Mouse (Mus musculus) lung, postnatal 0 days (tissue): Measurements from ENCODE around the gene Hipk2. TPM values are rescaled to one million over a fixed set of nuclear protein-coding genes. Genes with fewer than 3 reads are reported as not detected.

Experiments
- ATAC-seq: fragments of 200-750 bp; cut with Nextera tagmentation; 2 replicates; pipeline ENCODE4 v1.8.0; 2017; ENCODE audit warnings: moderate library complexity
- DNase-seq: peaks from one replicate; pipeline ENCODE4 v3.0.0-alpha.2; 2016; ENCODE audit warnings: low spot score
- H3K27ac ChIP-seq: fragments of 300-500 bp; sonication (generic); 2 replicates; pipeline ENCODE4 v1.5.1; 2014; ENCODE audit warnings: antibody characterized with exemption, mild to moderate bottlenecking, low read length, mixed read lengths
- H3K27me3 ChIP-seq: fragments of 300-500 bp; sonication (generic); replicated peaks from 2 replicates; pipeline ENCODE4 v1.6.1; 2014; ENCODE audit warnings: low read length, mixed read lengths; ENCODE audit not compliant: insufficient read depth
- H3K36me3 ChIP-seq: fragments of 300-500 bp; sonication (generic); 2 replicates; pipeline ENCODE4 v1.6.1; 2014; ENCODE audit warnings: low read length, mixed read lengths; ENCODE audit not compliant: insufficient read depth
- H3K4me1 ChIP-seq: fragments of 300-500 bp; sonication (generic); 2 replicates; pipeline ENCODE4 v1.6.1; 2014; ENCODE audit warnings: antibody characterized with exemption, low read depth, low read length, mixed read lengths; ENCODE audit not compliant: insufficient read depth
- H3K4me2 ChIP-seq: fragments of 300-500 bp; sonication (generic); replicated peaks from 2 replicates; pipeline ENCODE4 v1.6.1; 2014; ENCODE audit warnings: low read depth, mild to moderate bottlenecking, low read length, moderate library complexity, mixed read lengths
- H3K4me3 ChIP-seq: fragments of 300-500 bp; sonication (generic); 2 replicates; pipeline ENCODE4 v1.5.1; 2014; ENCODE audit warnings: low read depth, low read length
- H3K9ac ChIP-seq: fragments of 300-500 bp; sonication (generic); replicated peaks from 2 replicates; pipeline ENCODE4 v1.6.1; 2014; ENCODE audit warnings: low read depth, mild to moderate bottlenecking
- H3K9me3 ChIP-seq: fragments of 300-500 bp; sonication (generic); 2 replicates; pipeline ENCODE4 v1.6.1; 2016; ENCODE audit warnings: low read length, mixed read lengths
- CTCF ChIP-seq: IDR thresholded peaks from 2 replicates; pipeline ENCODE4 v1.5.1; 2016; ENCODE audit warnings: antibody characterized with exemption, mild to moderate bottlenecking
- EP300 ChIP-seq: IDR thresholded peaks from 2 replicates; pipeline ENCODE4 v1.6.1; 2016; ENCODE audit warnings: antibody characterized with exemption, mild to moderate bottlenecking, control low read depth
- WGBS: fragments of 180-500 bp; shearing (Covaris S2); extraction: QIAGEN DNeasy Blood & Tissue Kit; methylation state at CpG from one replicate; pipeline ENCODE4 v1.1.7; 2014; 5-methylcytosine and 5-hydroxymethylcytosine counted together
- polyA plus RNA-seq: library from polyadenylated mRNA; unstranded; fragments of >200 nt; fragmentation: Nextera tagmentation; extraction: Ambion mirVana; gene quantifications from 2 replicates; pipeline ENCODE4 v1.2.1, GENCODE M21; 2015

The Hipk2 gene
- polyA plus RNA-seq, 1 experiment from 2014 or later = 18.4 TPM

- ATAC-seq (peak; percentile 56), DNase-seq (no peak)
- H3K36me3 ChIP-seq = no peaks in the 10 kb centered on the region
- no peak overlapping the region for H3K27ac ChIP-seq
- no peak overlapping the region for H3K4me3 ChIP-seq
- peak; percentile 71 for TF ChIP-seq EP300
- no peak for TF ChIP-seq CTCF
- no peak overlapping the region for H3K4me2 ChIP-seq
- H3K9me3 ChIP-seq = no peaks in the 10 kb centered on the region
- peaks cover 2% of the 10 kb centered on the region; the same call in 1 of the 2 replicates for H3K4me1 ChIP-seq
- no peak overlapping the region for H3K9ac ChIP-seq
- H3K27me3 ChIP-seq = no peaks in the 10 kb centered on the region
Observed at GRCm38 (mm10) chr6:38778887-38779286, 97.1 kb downstream of the Hipk2 start.

DNA sequence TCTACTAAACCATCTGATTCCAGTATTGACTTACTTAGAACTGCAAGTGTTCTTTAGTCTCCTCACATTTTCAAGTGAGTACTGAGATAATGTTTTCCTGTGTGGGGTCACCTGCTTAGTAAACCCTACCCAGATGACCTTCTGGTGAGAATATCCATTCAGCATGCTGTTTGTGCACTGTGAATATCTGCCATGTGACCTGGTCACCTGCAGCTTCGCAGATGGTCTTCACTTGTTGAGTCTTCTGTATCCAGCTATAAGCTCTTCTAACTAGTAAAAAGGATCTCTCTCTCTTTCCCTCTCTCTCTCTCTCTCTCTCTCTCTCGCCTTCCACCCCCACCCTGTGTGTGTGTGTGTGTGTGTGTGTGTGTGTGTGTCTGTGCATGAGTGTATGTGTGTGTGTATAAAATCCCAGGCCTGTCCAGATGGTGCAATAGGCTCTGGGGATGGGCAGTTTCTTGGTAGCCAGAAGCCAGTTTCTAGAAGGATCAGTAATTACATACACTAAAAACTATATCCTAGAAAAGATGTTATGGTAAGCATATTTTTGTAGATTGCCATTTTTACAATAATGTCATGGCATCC, 99.9 kb downstream of the Hipk2 start:
- Histone ChIP-seq H3K36me3 (no peaks in the 10 kb centered on the region), H3K4me2 (no peak overlapping the region), H3K9me3 (no peaks in the 10 kb centered on the region), H3K9ac (no peak overlapping the region), H3K4me3 (no peak overlapping the region), H3K27ac (no peak overlapping the region), H3K4me1 (peaks cover 10% of the 10 kb centered on the region; the same call in 1 of the 2 replicates), H3K27me3 (no peaks in the 10 kb centered on the region)
- 85% methylated on average over 2 of the region's 2 CpGs for WGBS
- no peak for TF ChIP-seq CTCF
- ATAC-seq = no peak
- no peak for DNase-seq

- Histone ChIP-seq H3K4me1 (peaks cover 25% of the 10 kb centered on the region; the same call in 1 of the 2 replicates), H3K36me3 (no peaks in the 10 kb centered on the region), H3K27ac (peak overlapping the region; percentile 83), H3K4me3 (no peak overlapping the region), H3K9ac (no peak overlapping the region), H3K4me2 (no peak overlapping the region), H3K27me3 (no peaks in the 10 kb centered on the region), H3K9me3 (no peaks in the 10 kb centered on the region)
- no peak for TF ChIP-seq CTCF
- peak; percentile 90 for TF ChIP-seq EP300
- DNase-seq (peak; percentile 83), ATAC-seq (peak; percentile 76)
- WGBS = 42% methylated on average over 7 of the region's 7 CpGs
Observed at GRCm38 (mm10) chr6:38772836-38773518, 103.0 kb downstream of the Hipk2 start.

DNA sequence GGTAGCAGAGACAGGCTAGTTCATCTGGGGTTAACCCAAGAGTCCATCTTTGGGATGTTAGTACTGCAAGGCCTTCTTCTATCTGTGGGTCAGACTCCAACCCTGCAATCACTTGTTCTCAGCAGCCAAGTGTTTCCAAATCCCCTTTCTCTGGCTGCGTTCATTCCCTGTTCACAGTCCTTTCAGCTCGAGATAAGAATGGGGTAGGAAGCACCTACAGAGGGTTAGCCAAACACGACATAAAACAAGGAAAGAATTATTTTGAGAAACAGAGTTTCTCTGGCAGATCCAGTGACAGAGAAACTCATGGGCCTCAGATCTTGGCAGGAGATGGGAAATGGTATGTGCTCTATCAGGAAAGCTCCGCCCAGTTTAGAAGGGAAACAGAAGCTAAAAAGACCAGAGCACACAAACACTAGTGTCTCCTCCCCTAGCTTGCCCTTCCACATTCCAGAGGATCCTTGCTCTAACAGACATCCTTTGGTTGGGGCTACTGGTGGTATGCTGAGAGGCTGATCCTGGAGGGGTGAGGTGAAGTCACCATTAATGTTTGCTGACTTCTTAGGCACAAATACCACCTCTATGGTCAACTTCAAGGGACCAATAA, 104.8 kb downstream of the Hipk2 start:
- DNase-seq = peak; percentile 89
- WGBS = 11% methylated on average over 4 of the region's 4 CpGs
- H3K4me2 ChIP-seq = no peak overlapping the region
- no peak overlapping the region for H3K4me3 ChIP-seq
- H3K9me3 ChIP-seq = no peaks in the 10 kb centered on the region
- H3K9ac ChIP-seq = no peak overlapping the region
- H3K27ac ChIP-seq = peak overlapping the region; percentile 83
- H3K4me1 ChIP-seq = peaks cover 25% of the 10 kb centered on the region; the same call in 1 of the 2 replicates
- 0 out of 2 replicates have a peak, but pooled peaks cover 6% of the 10 kb centered on the region for H3K36me3 ChIP-seq
- ATAC-seq = peak; percentile 79
- H3K27me3 ChIP-seq = no peaks in the 10 kb centered on the region
- TF ChIP-seq EP300 (peak; percentile 89), CTCF (no peak)

DNA sequence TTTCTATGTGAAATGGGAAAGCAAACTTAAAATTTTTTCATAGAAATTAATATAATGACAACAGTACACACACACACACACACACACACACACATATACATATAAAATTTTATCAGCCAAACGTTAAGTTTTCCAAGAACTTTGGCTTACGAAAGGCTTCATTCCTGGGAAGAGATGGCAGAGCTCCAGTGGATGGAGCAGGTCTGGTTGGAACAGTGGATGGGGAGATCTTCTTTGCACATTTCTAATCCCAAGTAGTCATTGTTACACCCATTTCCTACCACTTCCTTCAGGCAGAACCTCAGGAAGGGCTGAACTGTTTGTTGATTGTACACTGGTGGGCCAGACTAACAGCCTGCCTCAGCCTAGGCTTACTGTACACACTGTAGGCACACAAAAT, 106.3 kb downstream of the Hipk2 start:
- no peak overlapping the region for H3K4me2 ChIP-seq
- TF ChIP-seq EP300 (peak; percentile 77), CTCF (no peak)
- no peaks in the 10 kb centered on the region for H3K9me3 ChIP-seq
- peak; percentile 41 for DNase-seq
- 33% methylated on average over 2 of the region's 2 CpGs for WGBS
- peaks cover 28% of the 10 kb centered on the region; the same call in 1 of the 2 replicates for H3K4me1 ChIP-seq
- 0 out of 2 replicates have a peak, but pooled peaks cover 6% of the 10 kb centered on the region for H3K36me3 ChIP-seq
- no peak overlapping the region for H3K4me3 ChIP-seq
- H3K27ac ChIP-seq = peak overlapping the region; percentile 62
- no peak overlapping the region for H3K9ac ChIP-seq
- no peaks in the 10 kb centered on the region for H3K27me3 ChIP-seq
- ATAC-seq = peak; percentile 42

DNA sequence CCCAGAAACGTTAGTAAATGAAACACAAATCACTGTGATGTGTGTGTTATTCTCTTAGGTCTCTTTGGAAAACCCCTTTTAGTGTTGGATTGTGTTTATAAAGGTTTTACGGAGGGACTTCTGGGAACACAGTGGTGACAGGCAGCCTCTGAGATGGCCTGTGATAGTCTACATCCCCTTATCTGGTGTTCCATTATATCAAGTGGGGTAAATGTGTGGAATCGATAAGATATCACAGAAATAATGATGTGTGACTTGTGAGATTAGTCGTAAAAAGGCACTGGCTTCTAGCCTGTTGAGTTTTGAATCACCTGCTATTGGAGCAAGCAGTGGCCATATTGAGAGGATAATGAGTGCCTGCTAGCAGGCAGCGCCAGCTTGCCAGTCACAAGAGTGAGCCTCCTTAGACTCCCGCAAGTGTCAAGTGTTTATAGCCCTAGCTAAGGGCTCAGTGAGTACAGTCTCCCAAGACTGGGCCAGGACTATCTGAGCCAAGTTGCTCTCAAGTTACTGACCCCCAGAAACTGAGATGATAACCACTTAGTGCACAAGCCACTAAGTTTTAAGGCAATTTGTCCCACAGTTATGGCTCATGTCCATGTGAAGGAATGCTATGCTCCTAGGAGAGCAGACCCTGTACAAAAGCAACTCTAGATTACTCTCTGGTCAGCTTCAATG, 113.2 kb downstream of the Hipk2 start:
- ATAC-seq = peak; percentile 43; the same call in 1 of the 2 replicates
- 64% methylated on average over 6 of the region's 6 CpGs for WGBS
- 0 out of 2 replicates have a peak overlapping the region, but pooled peaks have one; percentile 20 for H3K27ac ChIP-seq

More for the DNA sequence above, 113.2 kb downstream of the Hipk2 start:
- TF ChIP-seq EP300 (no peak), CTCF (no peak)
- no peak for DNase-seq
- H3K4me1 ChIP-seq = peaks cover 17% of the 10 kb centered on the region; the same call in 1 of the 2 replicates
- no peaks in the 10 kb centered on the region for H3K27me3 ChIP-seq
- H3K4me2 ChIP-seq = no peak overlapping the region
- no peak overlapping the region for H3K9ac ChIP-seq
- H3K9me3 ChIP-seq = no peaks in the 10 kb centered on the region
- H3K36me3 ChIP-seq = 0 out of 2 replicates have a peak, but pooled peaks cover 6% of the 10 kb centered on the region
- no peak overlapping the region for H3K4me3 ChIP-seq
